Mouse (Mus musculus) limb, embryonic 11.5 days (tissue): Measurements from ENCODE around the gene Trim3. TPM values are rescaled to one million over a fixed set of nuclear protein-coding genes. Genes with fewer than 3 reads are reported as not detected.

ENCODE experiments used
- ATAC-seq: fragments of 200-750 bp; cut with Nextera tagmentation; 2 replicates; pipeline ENCODE4 v1.8.0; 2017; ENCODE audit warnings: low read depth; ENCODE audit not compliant: insufficient number of reproducible peaks, low FRiP score, low TSS enrichment
- DNase-seq: peaks from one replicate; pipeline ENCODE4 v3.0.0-alpha.2; 2015; ENCODE audit warnings: low spot score
- H3K27ac ChIP-seq: fragments of 300-500 bp; sonication (generic); replicated peaks from 2 replicates; pipeline ENCODE4 v1.5.1; 2014; ENCODE audit warnings: low read depth, mild to moderate bottlenecking, low read length
- H3K27me3 ChIP-seq: fragments of 300-500 bp; sonication (generic); 2 replicates; pipeline ENCODE4 v1.6.1; 2014; ENCODE audit warnings: mild to moderate bottlenecking, low read length, mixed read lengths; ENCODE audit not compliant: control insufficient read depth, insufficient read depth
- H3K36me3 ChIP-seq: fragments of 300-500 bp; sonication (generic); 2 replicates; pipeline ENCODE4 v1.6.1; 2014; ENCODE audit warnings: mild to moderate bottlenecking, low read length, moderate library complexity, mixed read lengths; ENCODE audit not compliant: control insufficient read depth, insufficient read depth
- H3K4me1 ChIP-seq: fragments of 300-500 bp; sonication (generic); 2 replicates; pipeline ENCODE4 v1.6.1; 2014; ENCODE audit warnings: low read length, mixed read lengths; ENCODE audit not compliant: control insufficient read depth, insufficient read depth
- H3K4me2 ChIP-seq: fragments of 300-500 bp; sonication (generic); 2 replicates; pipeline ENCODE4 v1.6.1; 2014; ENCODE audit warnings: low read depth, mild to moderate bottlenecking, moderate library complexity; ENCODE audit not compliant: severe bottlenecking
- H3K4me3 ChIP-seq: fragments of 300-500 bp; sonication (generic); 2 replicates; pipeline ENCODE4 v1.5.1; 2014; ENCODE audit warnings: low read depth, low read length
- H3K9ac ChIP-seq: fragments of 300-500 bp; sonication (generic); 2 replicates; pipeline ENCODE4 v1.6.1; 2014; ENCODE audit warnings: mild to moderate bottlenecking, low read length
- H3K9me3 ChIP-seq: fragments of 300-500 bp; sonication (generic); 2 replicates; pipeline ENCODE4 v1.6.1; 2016; ENCODE audit warnings: low read length; ENCODE audit not compliant: control insufficient read depth
- WGBS: fragments of 180-500 bp; shearing (Covaris S2); extraction: QIAGEN DNeasy Blood & Tissue Kit; methylation state at CpG from one replicate; pipeline ENCODE4 v1.1.7; 2014; 5-methylcytosine and 5-hydroxymethylcytosine counted together
- polyA plus RNA-seq: library from polyadenylated mRNA; unstranded; fragments of >200 nt; fragmentation: Nextera tagmentation; extraction: Ambion mirVana; gene quantifications from 2 replicates; pipeline ENCODE4 v1.2.1, GENCODE M21; 2014

Gene Trim3
- 22.7 and 25.8 TPM in 2 replicates for polyA plus RNA-seq

DNA sequence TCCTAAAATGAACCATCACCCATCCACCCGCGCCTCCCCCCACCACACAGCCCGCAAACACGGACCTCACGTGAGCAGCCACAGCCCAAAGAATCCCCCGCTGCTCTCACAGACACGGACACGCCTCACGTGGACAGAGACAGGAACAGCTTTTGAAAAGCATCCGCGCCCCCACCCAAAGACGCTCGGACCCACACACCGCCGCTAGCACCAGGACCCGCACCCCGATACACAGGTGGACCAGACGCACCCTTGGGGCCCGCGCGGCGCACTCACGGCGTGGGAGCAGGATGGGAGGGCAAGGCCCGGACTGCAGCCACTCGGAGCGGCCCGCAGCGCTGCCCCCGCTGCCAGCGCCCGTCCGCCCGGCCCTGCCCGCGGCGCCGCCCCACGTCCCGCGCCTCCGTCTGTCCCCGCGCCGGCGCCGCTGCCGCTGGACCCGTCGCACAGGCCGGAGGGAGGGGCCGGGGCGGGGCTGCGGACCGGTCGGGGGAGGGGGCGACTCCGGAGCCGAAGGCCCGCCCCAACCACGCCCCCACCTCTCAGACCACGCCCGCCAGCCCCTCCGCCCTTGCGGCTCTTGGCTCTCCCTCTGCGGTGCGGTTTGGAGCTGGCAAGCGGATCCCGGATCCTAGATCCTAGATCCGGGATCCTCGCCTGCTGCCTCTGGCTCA lies at the start of gene Trim3:
Gene Trim3, minus strand, starts transcription at position 445 of the 674 bp plus-strand sequence.
- peak within 1 kb of the TSS; percentile 76 for H3K4me2 ChIP-seq
- WGBS, result 1% methylated on average over 51 of the region's 71 CpGs
- peak within 1 kb of the TSS; percentile 77 for H3K4me3 ChIP-seq
- peak; percentile 90 for ATAC-seq
- no peaks in the 10 kb centered on the region for H3K27me3 ChIP-seq
- peaks cover 3% of the 10 kb centered on the region; the same call in 1 of the 2 replicates for H3K4me1 ChIP-seq
- H3K27ac ChIP-seq, result no peak within 1 kb of the TSS
- no peaks in the 10 kb centered on the region for H3K9me3 ChIP-seq
- peak within 1 kb of the TSS; percentile 83 for H3K9ac ChIP-seq
- H3K36me3 ChIP-seq, result peaks cover 4% of the 10 kb centered on the region; the same call in 1 of the 2 replicates
- DNase-seq, result peak; percentile 92

- H3K4me1 ChIP-seq, result no peaks in the 10 kb centered on the region
- no peaks in the 10 kb centered on the region for H3K9me3 ChIP-seq
- 0 out of 2 replicates have a peak within 1 kb of the TSS, but pooled peaks have one; percentile 30 for H3K27ac ChIP-seq
- no peaks in the 10 kb centered on the region for H3K36me3 ChIP-seq
- ATAC-seq, result peak; percentile 92
- peak within 1 kb of the TSS; percentile 26 for H3K4me3 ChIP-seq
- peak within 1 kb of the TSS; percentile 34 for H3K9ac ChIP-seq
- H3K27me3 ChIP-seq, result no peaks in the 10 kb centered on the region
- H3K4me2 ChIP-seq, result peak within 1 kb of the TSS; percentile 30
- 4% methylated on average over 17 of the region's 17 CpGs for WGBS
- DNase-seq, result peak; percentile 79
Observed at GRCm38 (mm10) chr7:105650639-105651435, 17.5 kb upstream of the Trim3 start, which contains the start of gene Dnhd1. TSS of gene Dnhd1 (plus strand) at chr7:105650827.

- peaks cover 5% of the 10 kb centered on the region for H3K36me3 ChIP-seq
- H3K27me3 ChIP-seq, result no peaks in the 10 kb centered on the region
- no peak overlapping the region for H3K4me3 ChIP-seq
- peak; percentile 19 for DNase-seq
- no peak overlapping the region for H3K4me2 ChIP-seq
- no peaks in the 10 kb centered on the region for H3K9me3 ChIP-seq
- H3K4me1 ChIP-seq, result peaks cover 8% of the 10 kb centered on the region
- 75% methylated on average over 3 of the region's 3 CpGs for WGBS
- no peak overlapping the region for H3K9ac ChIP-seq
- no peak for ATAC-seq
- H3K27ac ChIP-seq, result no peak overlapping the region
Observed at GRCm38 (mm10) chr7:105641936-105642335, 8.6 kb upstream of the Trim3 start.

- WGBS, result 0% methylated on average over 16 of the region's 18 CpGs
- H3K9ac ChIP-seq, result peak overlapping the region; percentile 71
- DNase-seq, result no peak
- no peaks in the 10 kb centered on the region for H3K27me3 ChIP-seq
- peak overlapping the region; percentile 59 for H3K27ac ChIP-seq
- no peaks in the 10 kb centered on the region for H3K9me3 ChIP-seq
- H3K4me2 ChIP-seq, result peak overlapping the region; percentile 88
- H3K4me1 ChIP-seq, result peaks cover 8% of the 10 kb centered on the region
- ATAC-seq, result peak; percentile 20
- H3K4me3 ChIP-seq, result peak overlapping the region; percentile 76
- H3K36me3 ChIP-seq, result peaks cover 7% of the 10 kb centered on the region
Observed at GRCm38 (mm10) chr7:105640894-105641255, 7.5 kb upstream of the Trim3 start.

- Histone ChIP-seq H3K4me2 (peak within 1 kb of the TSS; percentile 88), H3K36me3 (peaks cover 7% of the 10 kb centered on the region), H3K4me1 (peaks cover 8% of the 10 kb centered on the region), H3K9ac (peak within 1 kb of the TSS; percentile 73), H3K9me3 (no peaks in the 10 kb centered on the region), H3K4me3 (peak within 1 kb of the TSS; percentile 76), H3K27me3 (no peaks in the 10 kb centered on the region), H3K27ac (peak within 1 kb of the TSS; percentile 59)
- WGBS, result under 1% methylated on average over 44 of the region's 45 CpGs
- DNase-seq (peak; percentile 96), ATAC-seq (peak; percentile 96)
Observed at GRCm38 (mm10) chr7:105640233-105640893, 7.0 kb upstream of the Trim3 start, which contains the start of the genes Arfip2 and Gm45799. TSS of gene Arfip2 (minus strand) at chr7:105640416. TSS of gene Gm45799 (plus strand) at chr7:105640552.

DNA sequence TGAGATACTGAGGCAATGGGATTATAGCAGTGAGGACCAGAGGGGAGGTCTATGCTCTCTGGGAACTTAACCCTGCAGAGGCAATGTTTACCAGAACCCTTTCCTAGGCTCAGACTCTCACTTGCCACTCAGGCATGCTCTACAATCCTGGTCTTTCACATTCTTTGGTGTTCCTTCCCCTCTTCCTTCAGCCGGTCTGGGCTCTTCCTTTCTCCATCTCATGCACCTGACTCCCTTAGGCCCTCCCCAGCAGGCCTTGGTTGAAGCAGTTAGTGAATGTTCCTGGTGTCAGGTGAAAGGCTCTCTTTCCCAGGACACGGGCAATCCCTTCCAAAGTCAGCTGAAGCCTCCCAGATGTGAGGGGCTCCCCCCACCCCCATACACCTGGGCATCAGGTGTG lies 6.4 kb upstream of the Trim3 start, which contains the start of gene Timm10b:
Gene Timm10b, plus strand, starts transcription at position 301 of the 400 bp plus-strand sequence.
- Histone ChIP-seq H3K4me3 (peak within 1 kb of the TSS; percentile 76), H3K27ac (peak within 1 kb of the TSS; percentile 59), H3K4me2 (peak within 1 kb of the TSS; percentile 88), H3K27me3 (no peaks in the 10 kb centered on the region), H3K36me3 (peaks cover 7% of the 10 kb centered on the region), H3K4me1 (peaks cover 8% of the 10 kb centered on the region), H3K9ac (peak within 1 kb of the TSS; percentile 73), H3K9me3 (no peaks in the 10 kb centered on the region)
- ATAC-seq (no peak; the same call in 1 of the 2 replicates), DNase-seq (no peak)
- 7% methylated on average over 2 of the region's 2 CpGs for WGBS

- DNase-seq (no peak), ATAC-seq (no peak)
- peak overlapping the region; percentile 73 for H3K9ac ChIP-seq
- WGBS, result 82% methylated on average over 9 of the region's 9 CpGs
- H3K4me3 ChIP-seq, result peak overlapping the region; percentile 76
- no peaks in the 10 kb centered on the region for H3K9me3 ChIP-seq
- H3K27me3 ChIP-seq, result no peaks in the 10 kb centered on the region
- H3K4me2 ChIP-seq, result peak overlapping the region; percentile 88
- no peak overlapping the region for H3K27ac ChIP-seq
- H3K4me1 ChIP-seq, result peaks cover 10% of the 10 kb centered on the region
- H3K36me3 ChIP-seq, result peaks cover 7% of the 10 kb centered on the region
Observed at GRCm38 (mm10) chr7:105639304-105639703, 5.9 kb upstream of the Trim3 start.

DNA sequence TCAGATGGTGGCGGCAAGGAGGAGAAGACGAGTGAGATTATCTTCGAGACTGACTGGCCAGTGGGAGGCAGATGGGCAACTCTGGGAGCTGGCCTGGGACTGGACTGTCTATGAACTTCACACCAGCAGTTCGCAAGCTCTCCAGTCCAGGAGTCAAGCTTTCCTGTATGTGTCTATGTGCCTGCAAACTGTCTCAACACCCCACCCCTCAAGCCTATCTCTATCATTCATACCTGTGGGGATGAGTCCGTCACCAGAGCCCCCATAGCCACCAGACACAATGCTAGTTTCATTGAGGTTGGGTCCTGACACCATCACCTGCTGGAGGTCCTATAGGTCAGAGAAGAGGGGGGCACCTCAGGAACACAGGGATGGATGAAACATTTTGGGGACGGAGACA lies 5.4 kb upstream of the Trim3 start:
- H3K27ac ChIP-seq, result no peak overlapping the region
- no peaks in the 10 kb centered on the region for H3K27me3 ChIP-seq
- peaks cover 7% of the 10 kb centered on the region for H3K36me3 ChIP-seq
- no peak overlapping the region for H3K9ac ChIP-seq
- H3K4me3 ChIP-seq, result no peak overlapping the region
- WGBS, result 94% methylated on average over 6 of the region's 6 CpGs
- peaks cover 12% of the 10 kb centered on the region for H3K4me1 ChIP-seq
- H3K9me3 ChIP-seq, result no peaks in the 10 kb centered on the region
- ATAC-seq, result no peak
- DNase-seq, result no peak
- no peak overlapping the region for H3K4me2 ChIP-seq
